Mouse (Mus musculus): Measurements from ENCODE around the gene Zdhhc18. TPM values are rescaled to one million over a fixed set of nuclear protein-coding genes. Genes with fewer than 3 reads are reported as not detected.

Zdhhc18 gene
- polyA plus RNA-seq, 1 experiment = 31.6 TPM

DNA sequence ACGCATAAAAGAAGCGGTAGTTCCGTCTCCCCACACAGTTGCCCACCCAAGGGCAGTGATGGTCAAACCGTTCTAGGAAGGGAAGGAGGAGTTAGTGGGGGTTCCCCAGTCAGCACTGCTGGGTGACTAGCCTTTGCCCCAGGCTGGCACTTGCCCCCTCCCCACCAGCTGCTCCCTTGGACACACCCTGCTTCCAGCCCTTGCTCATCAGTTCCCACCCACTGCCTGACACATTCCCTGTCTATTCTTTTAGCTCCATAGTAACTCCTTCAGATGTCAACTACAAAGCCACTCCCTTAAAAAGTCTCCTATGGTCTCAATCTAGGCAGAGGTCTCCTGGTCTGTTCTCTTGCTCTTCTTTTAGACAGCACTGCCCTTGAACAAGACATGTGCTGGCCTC lies 36.1 kb downstream of the Zdhhc18 start:
- no peaks in the 10 kb centered on the region for H3K36me3 ChIP-seq (ENCODE audit: control insufficient read depth, insufficient read depth, low read length)
- no peak overlapping the region for H3K27ac ChIP-seq (ENCODE audit: insufficient read depth, low read depth, low read length)
- no peak for TF ChIP-seq POLR2A (IDR thresholded peaks at IDR 0.05; ENCODE audit: low read depth, low read length)
- TF ChIP-seq CTCF (conservative IDR thresholded peaks at IDR 0.05; ENCODE audit: insufficient read depth, insufficient read length, low read depth, low read length) = no peak
- DNase-seq = no peak
- H3K4me1 ChIP-seq (ENCODE audit: control insufficient read depth, insufficient read depth, low read length) = no peaks in the 10 kb centered on the region
- no peaks in the 10 kb centered on the region for H3K27me3 ChIP-seq (replicated peaks; ENCODE audit: control insufficient read depth, insufficient read depth, low read length)
- H3K4me3 ChIP-seq (ENCODE audit: insufficient read depth, low read depth, low read length) = no peak overlapping the region
- WGBS = 83% methylated on average over 4 of the region's 4 CpGs

DNA sequence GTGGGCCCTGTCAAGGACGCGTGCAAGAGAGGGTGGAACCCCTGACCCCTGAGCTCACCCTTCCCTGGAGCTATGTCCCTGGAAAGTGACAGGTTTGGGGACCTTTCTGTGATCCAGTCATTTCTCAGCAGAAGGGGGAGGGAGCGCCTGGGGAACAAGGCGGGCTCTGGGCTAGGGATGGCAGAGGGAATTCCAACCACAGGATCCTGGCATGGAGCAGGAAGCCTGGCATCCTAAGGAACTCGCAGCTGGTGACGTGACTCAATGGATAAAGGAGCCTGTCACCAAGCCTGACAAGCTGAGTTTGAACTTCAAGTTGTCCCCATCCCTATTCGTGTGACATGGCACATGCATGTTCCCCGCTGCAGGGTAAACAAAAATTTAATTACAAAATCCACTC lies 36.9 kb downstream of the Zdhhc18 start:
- DNase-seq = no peak
- TF ChIP-seq POLR2A (IDR thresholded peaks at IDR 0.05; ENCODE audit: low read depth, low read length) = no peak
- TF ChIP-seq CTCF (conservative IDR thresholded peaks at IDR 0.05; ENCODE audit: insufficient read depth, insufficient read length, low read depth, low read length) = no peak
- no peak overlapping the region for H3K4me3 ChIP-seq (ENCODE audit: insufficient read depth, low read depth, low read length)
- no peaks in the 10 kb centered on the region for H3K36me3 ChIP-seq (ENCODE audit: control insufficient read depth, insufficient read depth, low read length)
- WGBS = 92% methylated on average over 8 of the region's 8 CpGs
- no peaks in the 10 kb centered on the region for H3K27me3 ChIP-seq (replicated peaks; ENCODE audit: control insufficient read depth, insufficient read depth, low read length)
- H3K27ac ChIP-seq (ENCODE audit: insufficient read depth, low read depth, low read length) = no peak overlapping the region
- H3K4me1 ChIP-seq (ENCODE audit: control insufficient read depth, insufficient read depth, low read length) = no peaks in the 10 kb centered on the region

DNA sequence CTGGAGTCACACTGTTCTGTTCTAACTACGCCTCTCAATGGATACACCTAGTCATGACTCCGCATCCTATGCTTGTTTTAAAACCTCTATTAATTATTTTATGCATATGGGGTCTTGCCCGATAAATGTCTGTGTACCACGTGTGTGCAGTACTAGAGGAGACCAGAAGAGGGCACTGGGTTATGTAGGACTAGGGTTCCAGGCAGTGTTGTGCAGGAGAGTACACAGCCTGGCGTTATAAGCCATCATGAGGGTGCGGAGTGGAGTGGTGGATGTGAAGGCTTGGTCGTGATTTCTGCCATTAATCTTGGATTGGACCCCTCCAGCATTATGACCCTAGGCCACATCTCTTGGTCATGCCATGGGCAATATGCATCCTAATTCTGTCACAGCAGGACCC lies 37.5 kb downstream of the Zdhhc18 start:
- TF ChIP-seq POLR2A (IDR thresholded peaks at IDR 0.05; ENCODE audit: low read depth, low read length) (no peak), CTCF (conservative IDR thresholded peaks at IDR 0.05; ENCODE audit: insufficient read depth, insufficient read length, low read depth, low read length) (no peak)
- no peak for DNase-seq
- Histone ChIP-seq H3K27me3 (replicated peaks; ENCODE audit: control insufficient read depth, insufficient read depth, low read length) (no peaks in the 10 kb centered on the region), H3K36me3 (ENCODE audit: control insufficient read depth, insufficient read depth, low read length) (no peaks in the 10 kb centered on the region), H3K4me1 (ENCODE audit: control insufficient read depth, insufficient read depth, low read length) (no peaks in the 10 kb centered on the region), H3K27ac (ENCODE audit: insufficient read depth, low read depth, low read length) (no peak overlapping the region), H3K4me3 (ENCODE audit: insufficient read depth, low read depth, low read length) (no peak overlapping the region)
- WGBS = 96% methylated on average over 7 of the region's 7 CpGs

- 98% methylated on average over 5 of the region's 5 CpGs for WGBS
- DNase-seq = no peak
Observed at GRCm38 (mm10) chr4:133611815-133612214, 38.1 kb downstream of the Zdhhc18 start.

DNA sequence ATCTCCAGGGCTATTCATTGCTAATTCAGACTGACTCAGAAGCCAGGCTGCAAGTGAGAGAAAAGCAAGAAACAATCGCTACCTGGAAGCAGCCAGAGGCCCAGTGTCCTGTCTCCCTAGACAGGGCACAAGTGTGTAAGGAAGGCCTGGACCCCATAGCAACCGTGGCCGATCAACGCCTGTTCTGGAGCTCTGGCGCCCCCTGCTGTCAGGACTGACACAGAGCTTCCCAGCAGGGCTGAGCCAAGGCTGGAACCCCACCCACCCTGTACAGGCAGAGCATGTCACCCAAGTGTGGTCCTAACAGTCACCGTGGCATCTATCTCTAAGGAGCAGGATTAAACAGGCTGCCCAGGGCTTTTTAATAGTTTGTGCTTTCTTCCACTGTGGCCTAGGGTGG lies 40.2 kb downstream of the Zdhhc18 start:
- Histone ChIP-seq H3K36me3 (ENCODE audit: control insufficient read depth, insufficient read depth, low read length) (no peaks in the 10 kb centered on the region), H3K4me1 (ENCODE audit: control insufficient read depth, insufficient read depth, low read length) (no peaks in the 10 kb centered on the region), H3K4me3 (ENCODE audit: insufficient read depth, low read depth, low read length) (no peak overlapping the region), H3K27ac (ENCODE audit: insufficient read depth, low read depth, low read length) (no peak overlapping the region), H3K27me3 (replicated peaks; ENCODE audit: control insufficient read depth, insufficient read depth, low read length) (no peaks in the 10 kb centered on the region)
- WGBS = 13% methylated on average over 6 of the region's 6 CpGs
- peak; percentile 86 for DNase-seq
- TF ChIP-seq POLR2A (IDR thresholded peaks at IDR 0.05; ENCODE audit: low read depth, low read length) (no peak), CTCF (conservative IDR thresholded peaks at IDR 0.05; ENCODE audit: insufficient read depth, insufficient read length, low read depth, low read length) (peak; percentile 92)

More at GRCm38 (mm10) chr4:133611815-133612214, 38.1 kb downstream of the Zdhhc18 start:
- Histone ChIP-seq H3K27ac (ENCODE audit: insufficient read depth, low read depth, low read length) (no peak overlapping the region), H3K4me1 (ENCODE audit: control insufficient read depth, insufficient read depth, low read length) (no peaks in the 10 kb centered on the region), H3K4me3 (ENCODE audit: insufficient read depth, low read depth, low read length) (no peak overlapping the region), H3K27me3 (replicated peaks; ENCODE audit: control insufficient read depth, insufficient read depth, low read length) (no peaks in the 10 kb centered on the region), H3K36me3 (ENCODE audit: control insufficient read depth, insufficient read depth, low read length) (no peaks in the 10 kb centered on the region)
- no peak for TF ChIP-seq CTCF (conservative IDR thresholded peaks at IDR 0.05; ENCODE audit: insufficient read depth, insufficient read length, low read depth, low read length)
- TF ChIP-seq POLR2A (IDR thresholded peaks at IDR 0.05; ENCODE audit: low read depth, low read length) = no peak

GRCm38 (mm10) chr4:133607284-133607683 lies 42.7 kb downstream of the Zdhhc18 start:
- Histone ChIP-seq H3K27ac (ENCODE audit: insufficient read depth, low read depth, low read length) (no peak overlapping the region), H3K27me3 (replicated peaks; ENCODE audit: control insufficient read depth, insufficient read depth, low read length) (no peaks in the 10 kb centered on the region), H3K4me1 (ENCODE audit: control insufficient read depth, insufficient read depth, low read length) (no peaks in the 10 kb centered on the region), H3K4me3 (ENCODE audit: insufficient read depth, low read depth, low read length) (no peak overlapping the region), H3K36me3 (ENCODE audit: control insufficient read depth, insufficient read depth, low read length) (peaks cover 2% of the 10 kb centered on the region)
- WGBS = 74% methylated on average over 10 of the region's 10 CpGs
- no peak for DNase-seq
- TF ChIP-seq CTCF (conservative IDR thresholded peaks at IDR 0.05; ENCODE audit: insufficient read depth, insufficient read length, low read depth, low read length) (no peak), POLR2A (IDR thresholded peaks at IDR 0.05; ENCODE audit: low read depth, low read length) (no peak)

GRCm38 (mm10) chr4:133605330-133605729 lies 44.6 kb downstream of the Zdhhc18 start:
- Histone ChIP-seq H3K4me1 (ENCODE audit: control insufficient read depth, insufficient read depth, low read length) (peaks cover 5% of the 10 kb centered on the region; the same call in 1 of the 2 replicates), H3K27ac (ENCODE audit: insufficient read depth, low read depth, low read length) (no peak overlapping the region), H3K36me3 (ENCODE audit: control insufficient read depth, insufficient read depth, low read length) (peaks cover 2% of the 10 kb centered on the region), H3K27me3 (replicated peaks; ENCODE audit: control insufficient read depth, insufficient read depth, low read length) (no peaks in the 10 kb centered on the region), H3K4me3 (ENCODE audit: insufficient read depth, low read depth, low read length) (no peak overlapping the region)
- TF ChIP-seq CTCF (conservative IDR thresholded peaks at IDR 0.05; ENCODE audit: insufficient read depth, insufficient read length, low read depth, low read length) = no peak
- no peak for TF ChIP-seq POLR2A (IDR thresholded peaks at IDR 0.05; ENCODE audit: low read depth, low read length)
- peak; percentile 22 for DNase-seq
- 63% methylated on average over 9 of the region's 9 CpGs for WGBS

Measured in kidney, adult 2 months (tissue).